Mouse (Mus musculus) embryonic facial prominence, embryonic 12.5 days (tissue): ENCODE data around the gene Sdk2. TPM values are rescaled to one million over a fixed set of nuclear protein-coding genes. Genes with fewer than 3 reads are reported as not detected.

Experiments
- ATAC-seq: fragments of 200-750 bp; cut with Nextera tagmentation; 2 replicates; pipeline ENCODE4 v1.8.0; 2017; ENCODE audit not compliant: insufficient number of reproducible peaks, insufficient read depth, low FRiP score, low TSS enrichment
- H3K27ac ChIP-seq: fragments of 300-500 bp; sonication (generic); 2 replicates; pipeline ENCODE4 v1.5.1; 2016; ENCODE audit warnings: mild to moderate bottlenecking
- H3K27me3 ChIP-seq: fragments of 300-500 bp; sonication (generic); 2 replicates; pipeline ENCODE4 v1.6.1; 2016; ENCODE audit warnings: mild to moderate bottlenecking, moderate library complexity
- H3K36me3 ChIP-seq: fragments of 300-500 bp; sonication (generic); 2 replicates; pipeline ENCODE4 v1.6.1; 2016; ENCODE audit warnings: mild to moderate bottlenecking
- H3K4me1 ChIP-seq: fragments of 300-500 bp; sonication (generic); 2 replicates; pipeline ENCODE4 v1.6.1; 2016
- H3K4me2 ChIP-seq: fragments of 300-500 bp; sonication (generic); replicated peaks from 2 replicates; pipeline ENCODE4 v1.6.1; 2016; ENCODE audit warnings: mild to moderate bottlenecking, moderate library complexity
- H3K4me3 ChIP-seq: fragments of 300-500 bp; sonication (generic); 2 replicates; pipeline ENCODE4 v1.5.1; 2016; ENCODE audit warnings: mild to moderate bottlenecking
- H3K9ac ChIP-seq: fragments of 300-500 bp; sonication (generic); 2 replicates; pipeline ENCODE4 v1.6.1; 2016; ENCODE audit warnings: mild to moderate bottlenecking, moderate library complexity
- H3K9me3 ChIP-seq: fragments of 300-500 bp; sonication (generic); 2 replicates; pipeline ENCODE4 v1.6.1; 2016; ENCODE audit warnings: mild to moderate bottlenecking, moderate library complexity
- WGBS: fragments of 180-500 bp; shearing (Covaris S2); methylation state at CpG from one replicate; pipeline ENCODE4 v1.1.7; 2016; 5-methylcytosine and 5-hydroxymethylcytosine counted together
- polyA plus RNA-seq: library from polyadenylated mRNA; unstranded; fragments of >200 nt; fragmentation: Nextera tagmentation; extraction: Ambion mirVana; gene quantifications from 2 replicates; pipeline ENCODE4 v1.2.1, GENCODE M21; 2016

Sdk2 gene
- polyA plus RNA-seq, 1 experiment from 2014 or later = 3.8 TPM

GRCm38 (mm10) chr11:114066098-114066950 lies 522 bp downstream of the Sdk2 start:
- H3K9ac ChIP-seq = peak overlapping the region; percentile 77
- peaks cover 49% of the 10 kb centered on the region for H3K4me1 ChIP-seq
- ATAC-seq = peak; percentile 8; the same call in 1 of the 2 replicates
- no peaks in the 10 kb centered on the region for H3K9me3 ChIP-seq
- peaks cover 27% of the 10 kb centered on the region for H3K27me3 ChIP-seq
- H3K4me2 ChIP-seq = peak overlapping the region; percentile 96
- peak overlapping the region; percentile 89 for H3K27ac ChIP-seq
- no peaks in the 10 kb centered on the region for H3K36me3 ChIP-seq
- under 1% methylated on average over 88 of the region's 90 CpGs for WGBS
- H3K4me3 ChIP-seq = peak overlapping the region; percentile 63

GRCm38 (mm10) chr11:114065596-114065995 lies 1.2 kb downstream of the Sdk2 start:
- WGBS = under 1% methylated on average over 19 of the region's 19 CpGs
- H3K27ac ChIP-seq = no peak overlapping the region
- H3K4me3 ChIP-seq = peak overlapping the region; percentile 63
- ATAC-seq = no peak
- H3K9me3 ChIP-seq = no peaks in the 10 kb centered on the region
- H3K27me3 ChIP-seq = peaks cover 30% of the 10 kb centered on the region
- H3K9ac ChIP-seq = peak overlapping the region; percentile 77
- peak overlapping the region; percentile 96 for H3K4me2 ChIP-seq
- peaks cover 51% of the 10 kb centered on the region for H3K4me1 ChIP-seq
- no peaks in the 10 kb centered on the region for H3K36me3 ChIP-seq

GRCm38 (mm10) chr11:114064871-114065388 lies 1.9 kb downstream of the Sdk2 start:
- Histone ChIP-seq H3K9me3 (no peaks in the 10 kb centered on the region), H3K9ac (peak overlapping the region; percentile 77), H3K36me3 (no peaks in the 10 kb centered on the region), H3K4me2 (peak overlapping the region; percentile 96), H3K4me3 (peak overlapping the region; percentile 63), H3K27ac (no peak overlapping the region), H3K27me3 (peaks cover 27% of the 10 kb centered on the region), H3K4me1 (peaks cover 51% of the 10 kb centered on the region)
- WGBS = 2% methylated on average over 32 of the region's 32 CpGs
- ATAC-seq = no peak

GRCm38 (mm10) chr11:114061946-114062345 lies 4.9 kb downstream of the Sdk2 start:
- 64% methylated on average over 7 of the region's 7 CpGs for WGBS
- ATAC-seq = no peak
- H3K27me3 ChIP-seq = peaks cover 24% of the 10 kb centered on the region
- no peaks in the 10 kb centered on the region for H3K9me3 ChIP-seq
- no peak overlapping the region for H3K4me3 ChIP-seq
- H3K4me1 ChIP-seq = peaks cover 37% of the 10 kb centered on the region
- H3K4me2 ChIP-seq = no peak overlapping the region
- no peaks in the 10 kb centered on the region for H3K36me3 ChIP-seq
- H3K27ac ChIP-seq = no peak overlapping the region
- H3K9ac ChIP-seq = no peak overlapping the region

- ATAC-seq = no peak
- peaks cover 37% of the 10 kb centered on the region for H3K4me1 ChIP-seq
These were observed 5.6 kb downstream of the Sdk2 start for GRCm38 (mm10) chr11:114061265-114061664.

GRCm38 (mm10) chr11:114056351-114056750 lies 10.5 kb downstream of the Sdk2 start:
- Histone ChIP-seq H3K9me3 (no peaks in the 10 kb centered on the region), H3K4me3 (no peak overlapping the region), H3K27ac (no peak overlapping the region), H3K36me3 (no peaks in the 10 kb centered on the region), H3K4me2 (no peak overlapping the region), H3K4me1 (peaks cover 15% of the 10 kb centered on the region), H3K27me3 (peaks cover 3% of the 10 kb centered on the region; the same call in 1 of the 2 replicates), H3K9ac (no peak overlapping the region)
- no peak for ATAC-seq
- WGBS = 43% methylated on average over 2 of the region's 2 CpGs

More at GRCm38 (mm10) chr11:114061265-114061664, 5.6 kb downstream of the Sdk2 start:
- 24% methylated on average over 2 of the region's 2 CpGs for WGBS
- no peaks in the 10 kb centered on the region for H3K36me3 ChIP-seq
- H3K4me3 ChIP-seq = no peak overlapping the region
- H3K4me2 ChIP-seq = no peak overlapping the region
- no peak overlapping the region for H3K9ac ChIP-seq
- H3K27me3 ChIP-seq = peaks cover 24% of the 10 kb centered on the region
- H3K9me3 ChIP-seq = no peaks in the 10 kb centered on the region
- no peak overlapping the region for H3K27ac ChIP-seq

GRCm38 (mm10) chr11:114054581-114055315 lies 12.1 kb downstream of the Sdk2 start:
- H3K4me3 ChIP-seq = no peak overlapping the region
- H3K27ac ChIP-seq = no peak overlapping the region
- H3K4me2 ChIP-seq = no peak overlapping the region
- H3K4me1 ChIP-seq = peaks cover 20% of the 10 kb centered on the region
- no peaks in the 10 kb centered on the region for H3K36me3 ChIP-seq
- WGBS = 67% methylated on average over 17 of the region's 17 CpGs
- no peak overlapping the region for H3K9ac ChIP-seq
- no peak for ATAC-seq
- no peaks in the 10 kb centered on the region for H3K27me3 ChIP-seq
- H3K9me3 ChIP-seq = no peaks in the 10 kb centered on the region

GRCm38 (mm10) chr11:114051361-114051760 lies 15.5 kb downstream of the Sdk2 start:
- Histone ChIP-seq H3K9ac (no peak overlapping the region), H3K9me3 (no peaks in the 10 kb centered on the region), H3K4me2 (no peak overlapping the region), H3K4me3 (no peak overlapping the region), H3K4me1 (peaks cover 40% of the 10 kb centered on the region), H3K27ac (no peak overlapping the region), H3K36me3 (no peaks in the 10 kb centered on the region), H3K27me3 (no peaks in the 10 kb centered on the region)
- ATAC-seq = no peak
- WGBS = 76% methylated on average over 4 of the region's 4 CpGs

- no peaks in the 10 kb centered on the region for H3K9me3 ChIP-seq
- H3K36me3 ChIP-seq = no peaks in the 10 kb centered on the region
- H3K27me3 ChIP-seq = no peaks in the 10 kb centered on the region
- peaks cover 40% of the 10 kb centered on the region for H3K4me1 ChIP-seq
- no peak overlapping the region for H3K9ac ChIP-seq
- no peak overlapping the region for H3K4me2 ChIP-seq
- ATAC-seq = no peak
- H3K27ac ChIP-seq = no peak overlapping the region
- H3K4me3 ChIP-seq = no peak overlapping the region
- 74% methylated on average over 3 of the region's 3 CpGs for WGBS
These were observed 16.3 kb downstream of the Sdk2 start for GRCm38 (mm10) chr11:114050511-114050910.

GRCm38 (mm10) chr11:114047887-114048331 lies 18.9 kb downstream of the Sdk2 start:
- Histone ChIP-seq H3K4me2 (0 out of 2 replicates have a peak overlapping the region, but pooled peaks have one; percentile 3), H3K36me3 (no peaks in the 10 kb centered on the region), H3K27me3 (no peaks in the 10 kb centered on the region), H3K4me1 (peaks cover 38% of the 10 kb centered on the region), H3K9me3 (no peaks in the 10 kb centered on the region), H3K9ac (no peak overlapping the region), H3K27ac (peak overlapping the region; percentile 41; the same call in 1 of the 2 replicates), H3K4me3 (no peak overlapping the region)
- WGBS = 4% methylated on average over 10 of the region's 10 CpGs
- ATAC-seq = peak; percentile 76; the same call in 1 of the 2 replicates

- Histone ChIP-seq H3K27ac (no peak overlapping the region), H3K36me3 (no peaks in the 10 kb centered on the region), H3K27me3 (no peaks in the 10 kb centered on the region), H3K9ac (no peak overlapping the region), H3K4me1 (peaks cover 37% of the 10 kb centered on the region), H3K4me2 (no peak overlapping the region), H3K4me3 (no peak overlapping the region), H3K9me3 (no peaks in the 10 kb centered on the region)
- no peak for ATAC-seq
- WGBS = 96% methylated on average over 5 of the region's 5 CpGs
These were observed 19.9 kb downstream of the Sdk2 start for GRCm38 (mm10) chr11:114046927-114047326.
